36 mouse cellular contexts compared by ENCODE assay signal in the genomic region with DNA sequence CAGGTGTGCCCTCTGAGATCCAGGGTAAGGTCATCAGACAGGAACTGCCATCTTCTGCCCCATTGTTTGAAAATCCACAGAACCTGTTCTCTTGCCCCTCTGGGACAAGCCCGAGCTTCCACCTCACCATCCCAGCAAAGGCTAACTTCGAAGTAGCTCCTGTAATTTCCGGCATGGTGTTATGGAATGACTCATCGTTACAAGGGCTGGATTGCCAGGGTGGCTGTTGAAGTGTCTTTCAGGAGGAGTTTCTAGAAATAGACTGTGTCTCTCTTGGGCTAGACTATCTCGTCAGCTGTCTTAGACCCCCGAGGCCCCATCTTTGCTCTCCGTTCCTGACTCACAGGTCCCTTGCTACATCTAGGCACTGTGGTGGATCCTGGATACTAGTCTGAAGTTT. TPM values are rescaled to one million over a fixed set of nuclear protein-coding genes. Genes with fewer than 3 reads are reported as not detected.
"Had no signal": no experiment of that assay in that cellular context is flagged by ENCODE, and none has a peak within 500 bp of the region (broad histone marks: within the 10 kb centered on the region; RNA-seq: fewer than 3 reads in every experiment).

No protein-coding gene starts in this region.

- H3K36me3 ChIP-seq: heart, embryonic 13.5 days; heart, embryonic 15.5 days; hindbrain, embryonic 10.5 days; hindbrain, embryonic 12.5 days; hindbrain, embryonic 13.5 days; hindbrain, embryonic 15.5 days; intestine, embryonic 15.5 days; kidney, embryonic 15.5 days had no signal

- H3K4me2 ChIP-seq: heart, embryonic 13.5 days; heart, embryonic 15.5 days; hindbrain, embryonic 12.5 days; hindbrain, embryonic 13.5 days; hindbrain, embryonic 14.5 days; hindbrain, embryonic 15.5 days; intestine, embryonic 15.5 days; kidney, embryonic 15.5 days had no signal

- H3K9ac ChIP-seq: heart, embryonic 13.5 days; heart, embryonic 15.5 days; hindbrain, embryonic 12.5 days; hindbrain, embryonic 13.5 days; hindbrain, embryonic 14.5 days; hindbrain, embryonic 15.5 days; intestine, embryonic 15.5 days; kidney, embryonic 15.5 days had no signal

- DNase-seq: heart, postnatal 10 days; heart, postnatal 14 days; heart, postnatal 36 days; heart, postnatal 4 days; kidney, adult 11 months; kidney, adult 18-20 months; kidney, adult 2 months; kidney, adult 8-10 months; kidney, adult 9 months; kidney, postnatal 10 days; kidney, postnatal 14 days; kidney, postnatal 25 days; kidney, postnatal 36 days; kidney, postnatal 4 days; layer of hippocampus, adult 9-11 months; layer of hippocampus, postnatal 36 days had no signal

- H3K4me3 ChIP-seq: heart, embryonic 13.5 days; heart, embryonic 15.5 days; hindbrain, embryonic 10.5 days; hindbrain, embryonic 12.5 days; hindbrain, embryonic 13.5 days; hindbrain, embryonic 15.5 days; intestine, embryonic 15.5 days; kidney, embryonic 15.5 days; layer of hippocampus, adult 2 months; left cerebral cortex, adult 2 months had no signal

- ATAC-seq: hindbrain, embryonic 16.5 days; hindbrain, postnatal 0 days; inflammation-experienced regulatory T-cells, adult 6 months; intestine, embryonic 15.5 days; intestine, embryonic 16.5 days; intestine, postnatal 0 days had no signal

- H3K4me1 ChIP-seq: heart, embryonic 15.5 days; intestine, embryonic 15.5 days; kidney, embryonic 15.5 days had no signal

- H3K9me3 ChIP-seq: heart, embryonic 13.5 days; heart, embryonic 15.5 days; hindbrain, embryonic 10.5 days; hindbrain, embryonic 12.5 days; hindbrain, embryonic 13.5 days; hindbrain, embryonic 15.5 days; intestine, embryonic 15.5 days; kidney, embryonic 15.5 days had no signal

- H3K27ac ChIP-seq: heart, embryonic 13.5 days; heart, embryonic 15.5 days; hindbrain, embryonic 10.5 days; hindbrain, embryonic 12.5 days; hindbrain, embryonic 13.5 days; hindbrain, embryonic 14.5 days; hindbrain, embryonic 15.5 days; hindbrain, postnatal 0 days; intestine, embryonic 15.5 days; kidney, embryonic 15.5 days; kidney, postnatal 0 days; layer of hippocampus, adult 2 months; left cerebral cortex, adult 2 months had no signal

- H3K27me3 ChIP-seq: hindbrain, embryonic 15.5 days; intestine, embryonic 15.5 days had no signal

RNA-seq across cellular contexts. Expression of gene Tunar, which starts 10.8 kb away (rescaled TPM):
- polyA plus RNA-seq: heart, embryonic 13.5 days; heart, embryonic 14.5 days; heart, embryonic 15.5 days; heart, embryonic 16.5 days; heart, postnatal 0 days; inflammation-experienced regulatory T-cells, adult 6 months; kidney, adult 2 months had no signal
